Mouse (Mus musculus) lung, postnatal 0 days (tissue): ENCODE data around the gene Serpinb12.

Experiments
- CTCF ChIP-seq: IDR thresholded peaks from 2 replicates; pipeline ENCODE4 v1.5.1; 2016; ENCODE audit warnings: antibody characterized with exemption, mild to moderate bottlenecking
- EP300 ChIP-seq: IDR thresholded peaks from 2 replicates; pipeline ENCODE4 v1.6.1; 2016; ENCODE audit warnings: antibody characterized with exemption, mild to moderate bottlenecking, control low read depth

DNA sequence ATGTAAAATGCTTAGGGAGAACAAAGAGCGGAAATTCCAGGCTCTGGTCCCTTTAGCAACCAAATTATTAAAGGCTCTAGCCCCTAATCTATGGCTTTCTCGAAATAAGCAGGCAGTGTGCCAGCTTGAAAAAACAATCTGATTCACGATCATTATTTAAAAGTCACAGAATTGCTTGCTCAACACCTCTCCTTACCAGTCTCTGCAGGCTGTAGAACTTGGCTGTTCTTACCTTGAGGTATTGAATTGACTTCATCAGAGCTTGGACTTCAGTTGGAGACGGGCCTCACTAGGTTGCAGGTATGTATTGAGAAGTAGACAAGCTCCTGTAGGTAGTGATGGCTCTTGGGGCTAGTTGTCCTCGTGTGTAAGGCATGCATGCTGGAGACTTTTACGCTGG lies at the start of gene Serpinb12:
- no peak for TF ChIP-seq CTCF
- no peak for TF ChIP-seq EP300
